Mouse (Mus musculus): ENCODE data around the gene Cracr2b.

GRCm38 (mm10) chr7:141423811-141424210, 37.1 kb upstream of the Cracr2b start:
- no peak for TF ChIP-seq CTCF (IDR thresholded peaks at IDR 0.05; ENCODE audit: extremely low read depth, insufficient read length, insufficient replicate concordance, low read depth, low read length)
- no peak for TF ChIP-seq POLR2A (IDR thresholded peaks at IDR 0.05; ENCODE audit: low read depth, low read length)

All from small intestine, adult 2 months (tissue).